ENCODE assay signal across 8 mouse cellular contexts in genomic region chr3:31308906-31309305, GRCm38 (mm10). TPM values are rescaled to one million over a fixed set of nuclear protein-coding genes. Genes with fewer than 3 reads are reported as not detected.
DNase-seq lines count a peak whose midpoint lies in the region; ATAC-seq and TF ChIP-seq lines count a peak whose summit lies in the region.

No protein-coding gene starts in this region.

- no peak overlapping the region for H3K9ac ChIP-seq in MEL (ENCODE audit: control insufficient read depth, low read depth, low read length, poor library complexity, severe bottlenecking)
- H3K9ac ChIP-seq in lung, embryonic 14.5 days = no peak overlapping the region

- H3K79me2 ChIP-seq in MEL (ENCODE audit: control insufficient read depth, insufficient read depth, low read length, poor library complexity) = no peaks in the 10 kb centered on the region

- no peak overlapping the region for H3K27ac ChIP-seq in heart, embryonic 10.5 days
- H3K27ac ChIP-seq in MEL (ENCODE audit: control insufficient read depth, low read depth, low read length) = no peak overlapping the region
- no peak overlapping the region for H3K27ac ChIP-seq in lung, embryonic 14.5 days (ENCODE audit: low read depth)

- intact Hi-C loops in heart, postnatal 25 days (cut with DNase I) = loop anchor here (5.0 kb wide), 1 partner anchor 633 kb away; no protein-coding TSS in a partner anchor

- TF ChIP-seq CTCF in MEL (IDR thresholded peaks at IDR 0.05 in 2 of 3, conservative IDR thresholded peaks at IDR 0.05 in 1 of 3; ENCODE audit: control insufficient read depth in 1 of 3, insufficient read depth in 1 of 3, low read depth in 2 of 3, low read length in 3 of 3, poor library complexity in 1 of 3, severe bottlenecking in 1 of 3) = no peak
- TF ChIP-seq CTCF in lung, embryonic 14.5 days (IDR thresholded peaks at IDR 0.05; ENCODE audit: low read depth) = no peak

- ATAC-seq in lung, embryonic 14.5 days (ENCODE audit: insufficient read depth) = peak; percentile 58; the same call in 1 of the 2 replicates
- no peak for ATAC-seq in monocyte, adult 5-6 weeks (replicated peaks; ENCODE audit: insufficient number of reproducible peaks, low FRiP score, low TSS enrichment, poor library complexity, severe bottlenecking)

- H3K36me3 ChIP-seq in heart, embryonic 10.5 days = no peaks in the 10 kb centered on the region
- no peaks in the 10 kb centered on the region for H3K36me3 ChIP-seq in MEL (ENCODE audit: control insufficient read depth in 1 of 2, insufficient read depth in 2 of 2, low read length in 2 of 2)
- no peaks in the 10 kb centered on the region for H3K36me3 ChIP-seq in lung, embryonic 14.5 days (ENCODE audit: insufficient read depth)

- H3K27me3 ChIP-seq in heart, embryonic 10.5 days (ENCODE audit: insufficient read depth, poor library complexity, severe bottlenecking) = peaks cover 48% of the 10 kb centered on the region
- no peaks in the 10 kb centered on the region for H3K27me3 ChIP-seq in MEL (ENCODE audit: control insufficient read depth in 1 of 2, insufficient read depth in 2 of 2, low read length in 2 of 2)
- H3K27me3 ChIP-seq in lung, embryonic 14.5 days (ENCODE audit: insufficient read depth, low read length) = peaks cover 22% of the 10 kb centered on the region

- no peaks in the 10 kb centered on the region for H3K9me3 ChIP-seq in heart, embryonic 10.5 days
- no peaks in the 10 kb centered on the region for H3K9me3 ChIP-seq in MEL (replicated peaks; ENCODE audit: insufficient read depth, low read length)
- no peaks in the 10 kb centered on the region for H3K9me3 ChIP-seq in lung, embryonic 14.5 days (ENCODE audit: low read depth, low read length)

- no peak for TF ChIP-seq POLR2A in MEL (IDR thresholded peaks at IDR 0.05; ENCODE audit: control insufficient read depth in 1 of 2, insufficient read depth in 1 of 2, low read depth in 1 of 2, low read length in 2 of 2, poor library complexity in 1 of 2)

- TF ChIP-seq RAD21 in MEL (IDR thresholded peaks at IDR 0.05; ENCODE audit: low read depth, low read length) = no peak

- no peak overlapping the region for H3K4me3 ChIP-seq in heart, embryonic 10.5 days
- no peak overlapping the region for H3K4me3 ChIP-seq in MEL (ENCODE audit: control insufficient read depth in 1 of 2, insufficient read depth in 1 of 2, low read depth in 2 of 2, low read length in 2 of 2)
- no peak overlapping the region for H3K4me3 ChIP-seq in lung, embryonic 14.5 days (ENCODE audit: low read depth, low read length)

- H3K4me2 ChIP-seq in lung, embryonic 14.5 days = no peak overlapping the region

- H3K4me1 ChIP-seq in heart, embryonic 10.5 days = peaks cover 14% of the 10 kb centered on the region
- H3K4me1 ChIP-seq in MEL (ENCODE audit: control insufficient read depth in 1 of 2, insufficient read depth in 2 of 2, low read length in 2 of 2) = no peaks in the 10 kb centered on the region
- no peaks in the 10 kb centered on the region for H3K4me1 ChIP-seq in lung, embryonic 14.5 days (ENCODE audit: insufficient read depth)

- DNase-seq in heart, embryonic 10.5 days (ENCODE audit: low spot score) = peak; percentile 85
- no peak for DNase-seq in heart, postnatal 25 days (ENCODE audit: low spot score)
- peak; percentile 38 for DNase-seq in MEL (ENCODE audit: low read depth, low spot score)
- peak; percentile 83 for DNase-seq in embryo, embryonic 10.5 days (ENCODE audit: low spot score)
- DNase-seq in heart, postnatal 4 days = peak; percentile 72
- DNase-seq in lung, embryonic 14.5 days = peak; percentile 84
- peak; percentile 64 for DNase-seq in retina, postnatal 1 day

- no peak for TF ChIP-seq EP300 in MEL (IDR thresholded peaks at IDR 0.05; ENCODE audit: low read depth in 1 of 2, low read length in 2 of 2)

- 3% methylated on average over 14 of the region's 14 CpGs for WGBS in heart, embryonic 10.5 days
- 2% methylated on average over 14 of the region's 14 CpGs for WGBS in lung, embryonic 14.5 days

TF ChIP-seq in MEL, 35 proteins besides CTCF, POLR2A, EP300 and RAD21:
- no peak for TF ChIP-seq CHD1 (IDR thresholded peaks at IDR 0.05; ENCODE audit: low read depth, low read length)
- TF ChIP-seq ZNF384 (IDR thresholded peaks at IDR 0.05; ENCODE audit: low read depth, low read length) = no peak
- TF ChIP-seq MAFK (IDR thresholded peaks at IDR 0.05; ENCODE audit: borderline replicate concordance, low read depth, low read length) = no peak
- TF ChIP-seq SIN3A (IDR thresholded peaks at IDR 0.05; ENCODE audit: low read length) = no peak
- TF ChIP-seq POLR2AphosphoS2 (IDR thresholded peaks at IDR 0.05; ENCODE audit: low read length) = no peak
- TF ChIP-seq JUND (IDR thresholded peaks at IDR 0.05; ENCODE audit: low read depth, low read length) = no peak
- no peak for TF ChIP-seq ELF1 (IDR thresholded peaks at IDR 0.05; ENCODE audit: low read depth, low read length)
- TF ChIP-seq MEF2A (IDR thresholded peaks at IDR 0.05; ENCODE audit: extremely low read depth, insufficient replicate concordance, low read depth, low read length, poor library complexity, severe bottlenecking) = no peak
- TF ChIP-seq MYB (IDR thresholded peaks at IDR 0.05; ENCODE audit: low read depth, low read length) = no peak
- TF ChIP-seq GATA1 (IDR thresholded peaks at IDR 0.05; ENCODE audit: low read depth, low read length) = no peak

RNA-seq across cellular contexts. Expression of gene Slc7a14, which starts 1.3 kb away (rescaled TPM):
- polyA plus RNA-seq in heart, embryonic 10.5 days (2016; fragmentation: Nextera tagmentation; extraction: Ambion mirVana) = 0.43 and 0.46 TPM in 2 replicates
- total RNA-seq in heart, postnatal 25 days (2021) = under 1 TPM; 0.08 TPM
- under 0.01 and 0.03 TPM in 2 replicates for total RNA-seq in MEL (2012; rRNA removed)
- polyA plus RNA-seq in MEL (2012; ENCODE audit: insufficient read depth in 1 of 2, insufficient read length in 2 of 2, low read depth in 1 of 2, low replicate concordance in 2 of 2, missing spikeins in 1 of 2) = under 1 TPM in 1 of 2 experiments, not detected in 1; 0.01 TPM
- under 1 TPM; 0.38 to 0.43 TPM for total RNA-seq in heart, postnatal 4 days (2021)
- 0.07 and 0.13 TPM in 2 replicates for polyA plus RNA-seq in lung, embryonic 14.5 days (2014; fragmentation: Nextera tagmentation; extraction: Ambion mirVana)
- total RNA-seq in monocyte, adult 5-6 weeks (2017) = 0.10 to 0.11 TPM in 2 of 3 replicates, not detected in the other
